Mouse (Mus musculus): ENCODE data around the gene Rrnad1. TPM values are rescaled to one million over a fixed set of nuclear protein-coding genes. Genes with fewer than 3 reads are reported as not detected.

Rrnad1 gene
- polyA plus RNA-seq, 1 experiment from 2014 or later = 14.4 TPM

- peaks cover 27% of the 10 kb centered on the region for H3K36me3 ChIP-seq (ENCODE audit: control insufficient read depth, insufficient read depth, low read length)
- H3K9ac ChIP-seq (ENCODE audit: low read length) = peak overlapping the region; percentile 68
- peak overlapping the region; percentile 78 to 88 for H3K27ac ChIP-seq (replicated peaks in 1 of 2; ENCODE audit: control insufficient read depth in 1 of 2, insufficient read depth in 1 of 2, low read depth in 2 of 2, low read length in 2 of 2)
- peak overlapping the region; percentile 74 for H3K4me2 ChIP-seq (ENCODE audit: low read length)
- no peaks in the 10 kb centered on the region for H3K27me3 ChIP-seq (ENCODE audit: control insufficient read depth, insufficient read depth, low read length)
- ATAC-seq (ENCODE audit: insufficient number of reproducible peaks, insufficient read depth, low FRiP score, low read depth) = 0 out of 2 replicates have a peak, but pooled peaks have one; percentile 12
- 6% methylated on average over 12 of the region's 12 CpGs for WGBS
- H3K9me3 ChIP-seq (ENCODE audit: control insufficient read depth, low read length) = no peaks in the 10 kb centered on the region
- H3K4me3 ChIP-seq (ENCODE audit: control insufficient read depth in 1 of 2, insufficient read depth in 1 of 2, low read depth in 1 of 2, low read length in 2 of 2) = peak overlapping the region; percentile 46 to 47
- peaks cover 26 to 41% of the 10 kb centered on the region in 2 experiments for H3K4me1 ChIP-seq (ENCODE audit: control insufficient read depth in 2 of 2, insufficient read depth in 2 of 2, low read length in 2 of 2)
Measured at GRCm38 (mm10) chr3:87910573-87911141, 19.9 kb downstream of the Rrnad1 start.

GRCm38 (mm10) chr3:87909874-87910273 lies 20.6 kb downstream of the Rrnad1 start:
- Histone ChIP-seq H3K9me3 (ENCODE audit: control insufficient read depth, low read length) (no peaks in the 10 kb centered on the region), H3K36me3 (ENCODE audit: control insufficient read depth, insufficient read depth, low read length) (peaks cover 19% of the 10 kb centered on the region), H3K27me3 (ENCODE audit: control insufficient read depth, insufficient read depth, low read length) (no peaks in the 10 kb centered on the region), H3K9ac (ENCODE audit: low read length) (peak overlapping the region; percentile 68), H3K4me3 (ENCODE audit: control insufficient read depth in 1 of 2, insufficient read depth in 1 of 2, low read depth in 1 of 2, low read length in 2 of 2) (peak overlapping the region in 1 of 2 experiments; percentile 47; a peak in 2 of 4 replicates), H3K27ac (replicated peaks in 1 of 2; ENCODE audit: control insufficient read depth in 1 of 2, insufficient read depth in 1 of 2, low read depth in 2 of 2, low read length in 2 of 2) (peak overlapping the region; percentile 59 to 88), H3K4me2 (ENCODE audit: low read length) (peak overlapping the region; percentile 74), H3K4me1 (ENCODE audit: control insufficient read depth in 2 of 2, insufficient read depth in 2 of 2, low read length in 2 of 2) (peaks cover 26 to 41% of the 10 kb centered on the region in 2 experiments)
- WGBS = 13% methylated on average over 4 of the region's 4 CpGs
- ATAC-seq (ENCODE audit: insufficient number of reproducible peaks, insufficient read depth, low FRiP score, low read depth) = no peak

GRCm38 (mm10) chr3:87909381-87909780 lies 21.1 kb downstream of the Rrnad1 start:
- no peak for ATAC-seq (ENCODE audit: insufficient number of reproducible peaks, insufficient read depth, low FRiP score, low read depth)
- peaks cover 26 to 41% of the 10 kb centered on the region in 2 experiments for H3K4me1 ChIP-seq (ENCODE audit: control insufficient read depth in 2 of 2, insufficient read depth in 2 of 2, low read length in 2 of 2)
- no peaks in the 10 kb centered on the region for H3K9me3 ChIP-seq (ENCODE audit: control insufficient read depth, low read length)
- WGBS = 82% methylated on average over 2 of the region's 2 CpGs
- peak overlapping the region in 1 of 2 experiments; percentile 47; a peak in 1 of 4 replicates for H3K4me3 ChIP-seq (ENCODE audit: control insufficient read depth in 1 of 2, insufficient read depth in 1 of 2, low read depth in 1 of 2, low read length in 2 of 2)
- H3K4me2 ChIP-seq (ENCODE audit: low read length) = peak overlapping the region; percentile 74
- no peaks in the 10 kb centered on the region for H3K27me3 ChIP-seq (ENCODE audit: control insufficient read depth, insufficient read depth, low read length)
- H3K36me3 ChIP-seq (ENCODE audit: control insufficient read depth, insufficient read depth, low read length) = peaks cover 14% of the 10 kb centered on the region
- H3K27ac ChIP-seq (replicated peaks in 1 of 2; ENCODE audit: control insufficient read depth in 1 of 2, insufficient read depth in 1 of 2, low read depth in 2 of 2, low read length in 2 of 2) = peak overlapping the region in 1 of 2 experiments; percentile 88; a peak in 3 of 4 replicates
- peak overlapping the region; percentile 68; the same call in 1 of the 2 replicates for H3K9ac ChIP-seq (ENCODE audit: low read length)

GRCm38 (mm10) chr3:87907906-87908305 lies 22.6 kb downstream of the Rrnad1 start:
- Histone ChIP-seq H3K27me3 (ENCODE audit: control insufficient read depth, insufficient read depth, low read length) (no peaks in the 10 kb centered on the region), H3K4me3 (ENCODE audit: control insufficient read depth in 1 of 2, insufficient read depth in 1 of 2, low read depth in 1 of 2, low read length in 2 of 2) (peak overlapping the region; percentile 89 to 100), H3K9ac (ENCODE audit: low read length) (peak overlapping the region; percentile 99), H3K4me1 (ENCODE audit: control insufficient read depth in 2 of 2, insufficient read depth in 2 of 2, low read length in 2 of 2) (peaks cover 26 to 41% of the 10 kb centered on the region in 2 experiments), H3K9me3 (ENCODE audit: control insufficient read depth, low read length) (no peaks in the 10 kb centered on the region), H3K36me3 (ENCODE audit: control insufficient read depth, insufficient read depth, low read length) (no peaks in the 10 kb centered on the region), H3K27ac (replicated peaks in 1 of 2; ENCODE audit: control insufficient read depth in 1 of 2, insufficient read depth in 1 of 2, low read depth in 2 of 2, low read length in 2 of 2) (peak overlapping the region; percentile 91 to 97), H3K4me2 (ENCODE audit: low read length) (peak overlapping the region; percentile 86)
- no peak for ATAC-seq (ENCODE audit: insufficient number of reproducible peaks, insufficient read depth, low FRiP score, low read depth)
- 5% methylated on average over 1 of the region's 1 CpGs for WGBS

- H3K4me3 ChIP-seq (ENCODE audit: control insufficient read depth in 1 of 2, insufficient read depth in 1 of 2, low read depth in 1 of 2, low read length in 2 of 2) = peak overlapping the region; percentile 89 to 100
- H3K9me3 ChIP-seq (ENCODE audit: control insufficient read depth, low read length) = no peaks in the 10 kb centered on the region
- H3K36me3 ChIP-seq (ENCODE audit: control insufficient read depth, insufficient read depth, low read length) = no peaks in the 10 kb centered on the region
- WGBS = 0% methylated on average over 27 of the region's 27 CpGs
- H3K9ac ChIP-seq (ENCODE audit: low read length) = peak overlapping the region; percentile 99
- ATAC-seq (ENCODE audit: insufficient number of reproducible peaks, insufficient read depth, low FRiP score, low read depth) = no peak
- H3K27me3 ChIP-seq (ENCODE audit: control insufficient read depth, insufficient read depth, low read length) = no peaks in the 10 kb centered on the region
- peak overlapping the region; percentile 86 for H3K4me2 ChIP-seq (ENCODE audit: low read length)
- peaks cover 26 to 41% of the 10 kb centered on the region in 2 experiments for H3K4me1 ChIP-seq (ENCODE audit: control insufficient read depth in 2 of 2, insufficient read depth in 2 of 2, low read length in 2 of 2)
- H3K27ac ChIP-seq (replicated peaks in 1 of 2; ENCODE audit: control insufficient read depth in 1 of 2, insufficient read depth in 1 of 2, low read depth in 2 of 2, low read length in 2 of 2) = peak overlapping the region; percentile 91 to 97
Measured at GRCm38 (mm10) chr3:87906981-87907857, 23.3 kb downstream of the Rrnad1 start.

- Histone ChIP-seq H3K4me2 (ENCODE audit: low read length) (peak overlapping the region; percentile 86), H3K36me3 (ENCODE audit: control insufficient read depth, insufficient read depth, low read length) (no peaks in the 10 kb centered on the region), H3K9me3 (ENCODE audit: control insufficient read depth, low read length) (no peaks in the 10 kb centered on the region), H3K27ac (replicated peaks in 1 of 2; ENCODE audit: control insufficient read depth in 1 of 2, insufficient read depth in 1 of 2, low read depth in 2 of 2, low read length in 2 of 2) (peak overlapping the region; percentile 91 to 97), H3K4me3 (ENCODE audit: control insufficient read depth in 1 of 2, insufficient read depth in 1 of 2, low read depth in 1 of 2, low read length in 2 of 2) (peak overlapping the region; percentile 89 to 100), H3K9ac (ENCODE audit: low read length) (peak overlapping the region; percentile 99), H3K27me3 (ENCODE audit: control insufficient read depth, insufficient read depth, low read length) (no peaks in the 10 kb centered on the region), H3K4me1 (ENCODE audit: control insufficient read depth in 2 of 2, insufficient read depth in 2 of 2, low read length in 2 of 2) (peaks cover 26 to 41% of the 10 kb centered on the region in 2 experiments)
- under 1% methylated on average over 40 of the region's 47 CpGs for WGBS
- ATAC-seq (ENCODE audit: insufficient number of reproducible peaks, insufficient read depth, low FRiP score, low read depth) = peak; percentile 19
Measured at GRCm38 (mm10) chr3:87906601-87906980, 23.9 kb downstream of the Rrnad1 start.

GRCm38 (mm10) chr3:87905880-87906485 lies 24.5 kb downstream of the Rrnad1 start, which contains the start of gene Hdgf:
Hdgf (plus strand) TSS chr3:87906321.
- under 1% methylated on average over 43 of the region's 57 CpGs for WGBS
- Histone ChIP-seq H3K27ac (replicated peaks in 1 of 2; ENCODE audit: control insufficient read depth in 1 of 2, insufficient read depth in 1 of 2, low read depth in 2 of 2, low read length in 2 of 2) (peak within 1 kb of the TSS; percentile 91 to 97), H3K4me1 (ENCODE audit: control insufficient read depth in 2 of 2, insufficient read depth in 2 of 2, low read length in 2 of 2) (peaks cover 23 to 35% of the 10 kb centered on the region in 2 experiments), H3K27me3 (ENCODE audit: control insufficient read depth, insufficient read depth, low read length) (no peaks in the 10 kb centered on the region), H3K36me3 (ENCODE audit: control insufficient read depth, insufficient read depth, low read length) (no peaks in the 10 kb centered on the region), H3K9me3 (ENCODE audit: control insufficient read depth, low read length) (no peaks in the 10 kb centered on the region), H3K4me2 (ENCODE audit: low read length) (peak within 1 kb of the TSS; percentile 86), H3K9ac (ENCODE audit: low read length) (peak within 1 kb of the TSS; percentile 99), H3K4me3 (ENCODE audit: control insufficient read depth in 1 of 2, insufficient read depth in 1 of 2, low read depth in 1 of 2, low read length in 2 of 2) (peak within 1 kb of the TSS; percentile 89 to 100)
- ATAC-seq (ENCODE audit: insufficient number of reproducible peaks, insufficient read depth, low FRiP score, low read depth) = peak; percentile 94
